Mouse (Mus musculus) liver, adult 2 months (tissue): ENCODE data around the gene Smim4. TPM values are rescaled to one million over a fixed set of nuclear protein-coding genes. Genes with fewer than 3 reads are reported as not detected.

Source experiments
- DNase-seq: peaks from one replicate; pipeline ENCODE4 v3.0.0-alpha.2; 2011; ENCODE audit warnings: low read depth, low spot score; ENCODE audit errors: extremely low read depth
- H3K27ac ChIP-seq: fragments of 200-500 bp; replicated peaks from 2 replicates; pipeline ENCODE4 v1.5.1; 2012; ENCODE audit warnings: low read depth, mild to moderate bottlenecking, control low read depth, inconsistent platforms, low read length; ENCODE audit not compliant: insufficient read depth
- H3K27me3 ChIP-seq: fragments of 200-500 bp; 2 replicates; pipeline ENCODE4 v1.6.1; 2012; ENCODE audit warnings: mild to moderate bottlenecking, moderate library complexity, low read length, inconsistent platforms; ENCODE audit not compliant: control insufficient read depth, insufficient read depth
- H3K36me3 ChIP-seq: fragments of 200-500 bp; 2 replicates; pipeline ENCODE4 v1.6.1; 2012; ENCODE audit warnings: low read length, inconsistent platforms; ENCODE audit not compliant: control insufficient read depth, insufficient read depth
- H3K4me1 ChIP-seq: fragments of 200-500 bp; 2 replicates; pipeline ENCODE4 v1.6.1; 2011; ENCODE audit warnings: low read length; ENCODE audit not compliant: control insufficient read depth, insufficient read depth
- H3K4me3 ChIP-seq: fragments of 200-500 bp; 2 replicates; pipeline ENCODE4 v1.5.1; 2011; ENCODE audit warnings: low read depth, mild to moderate bottlenecking, control low read depth, low read length, moderate library complexity; ENCODE audit not compliant: insufficient read depth
- H3K79me2 ChIP-seq: fragments of 200-500 bp; 2 replicates; pipeline ENCODE4 v1.6.1; 2012; ENCODE audit warnings: inconsistent platforms, mild to moderate bottlenecking, low read length, moderate library complexity; ENCODE audit not compliant: control insufficient read depth, insufficient read depth
- H3K9ac ChIP-seq: fragments of 200-500 bp; 2 replicates; pipeline ENCODE4 v1.6.1; 2012; ENCODE audit warnings: low read depth, mild to moderate bottlenecking, control low read depth, inconsistent platforms, low read length
- CTCF ChIP-seq: fragments of 200-500 bp; IDR thresholded peaks from 2 replicates; pipeline ENCODE4 v1.5.1; 2011; ENCODE audit warnings: low read depth, low read length, control low read depth
- POLR2A ChIP-seq: fragments of 200-500 bp; IDR thresholded peaks from 2 replicates; pipeline ENCODE4 v1.6.1; 2011; ENCODE audit warnings: low read length, control low read depth; ENCODE audit not compliant: insufficient read depth; ENCODE audit errors: extremely low read depth
- WGBS: fragments of 180-500 bp; shearing (Covaris S2); methylation state at CpG from one replicate; pipeline ENCODE4 v1.1.7; 2018; 5-methylcytosine and 5-hydroxymethylcytosine counted together
- polyA plus RNA-seq: library from polyadenylated mRNA; depleted of rRNA; stranded (reverse); fragments of >200 nt; gene quantifications from 2 replicates; pipeline ENCODE4 v1.2.3, GENCODE M21; 2012
- total RNA-seq: library from RNA; depleted of rRNA; stranded (reverse); fragments of >200 nt; gene quantifications from 2 replicates; pipeline ENCODE4 v1.2.3, GENCODE M21; 2014

Smim4 gene
- total and polyA plus RNA-seq, 2 experiments, result 35.3 to 65.1 TPM

DNA sequence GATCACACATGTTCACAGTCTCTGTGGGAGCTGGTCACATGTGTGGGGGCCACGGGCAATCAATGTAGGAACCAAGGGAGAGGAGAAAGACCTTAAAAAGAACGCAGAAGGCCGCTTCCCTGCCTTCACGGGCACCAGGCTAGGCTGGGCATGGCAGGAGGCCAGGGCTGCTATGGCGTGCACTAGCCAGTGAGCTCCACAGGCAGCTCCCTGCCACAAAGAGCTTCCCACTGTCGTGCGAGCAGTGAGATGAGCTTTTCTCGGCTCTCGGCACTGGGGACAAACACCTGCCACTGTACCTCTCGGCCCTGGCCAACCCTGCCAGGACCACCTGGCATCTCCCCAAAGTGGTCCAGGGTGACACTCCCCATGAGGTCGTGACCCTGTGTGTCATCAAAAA, 42.6 kb upstream of the Smim4 start:
- no peak for TF ChIP-seq POLR2A
- TF ChIP-seq CTCF, result no peak
- Histone ChIP-seq H3K27ac (no peak overlapping the region), H3K36me3 (peaks cover 30% of the 10 kb centered on the region; the same call in 1 of the 2 replicates), H3K27me3 (no peaks in the 10 kb centered on the region), H3K4me3 (no peak overlapping the region), H3K9ac (no peak overlapping the region), H3K4me1 (peaks cover 3% of the 10 kb centered on the region; the same call in 1 of the 2 replicates), H3K79me2 (no peaks in the 10 kb centered on the region)
- no peak for DNase-seq
- WGBS, result 81% methylated on average over 11 of the region's 11 CpGs

DNA sequence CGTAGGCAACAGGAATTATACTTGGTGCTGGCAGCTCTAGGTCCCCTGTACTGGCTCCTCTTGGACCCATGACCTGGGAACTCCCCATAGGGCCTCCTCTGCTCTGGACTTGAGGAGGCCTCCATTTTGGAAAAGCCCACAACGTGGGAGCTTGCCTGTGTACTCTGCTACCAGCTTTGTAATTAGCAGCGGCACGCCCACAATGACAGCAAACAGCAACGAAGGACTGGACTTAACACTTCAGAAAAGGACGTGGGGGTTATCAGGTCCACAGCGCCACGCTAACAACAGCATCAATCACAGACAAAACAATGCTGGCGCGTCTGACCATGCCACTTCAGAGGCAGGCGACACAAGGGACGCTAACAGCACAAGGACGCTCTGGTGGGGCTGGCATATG, 42.2 kb upstream of the Smim4 start:
- Histone ChIP-seq H3K36me3 (peaks cover 28% of the 10 kb centered on the region; the same call in 1 of the 2 replicates), H3K4me1 (peaks cover 3% of the 10 kb centered on the region; the same call in 1 of the 2 replicates), H3K9ac (no peak overlapping the region), H3K27ac (no peak overlapping the region), H3K27me3 (no peaks in the 10 kb centered on the region), H3K4me3 (no peak overlapping the region), H3K79me2 (no peaks in the 10 kb centered on the region)
- DNase-seq, result no peak
- TF ChIP-seq POLR2A (no peak), CTCF (no peak)
- WGBS, result 77% methylated on average over 13 of the region's 13 CpGs

DNA sequence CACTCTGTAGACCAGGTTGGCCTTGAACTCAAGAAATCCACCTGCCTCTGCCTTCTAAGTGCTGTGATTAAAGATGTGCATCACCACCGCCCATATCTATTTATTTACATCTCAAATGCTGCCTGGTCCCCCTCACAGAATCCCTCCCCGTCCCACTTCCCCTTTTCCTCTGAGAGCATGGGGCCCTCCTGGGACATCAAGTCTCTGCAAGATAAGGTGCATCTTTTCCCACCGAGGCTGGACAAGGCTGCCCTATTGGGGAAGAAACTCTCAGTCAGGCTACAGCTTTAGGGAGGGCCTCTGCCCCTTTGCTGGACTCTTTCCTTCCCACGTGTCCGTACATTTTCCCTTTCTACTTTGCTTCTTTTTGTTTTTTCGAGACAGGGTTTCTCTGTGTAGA, 40.8 kb upstream of the Smim4 start:
- no peak overlapping the region for H3K4me3 ChIP-seq
- H3K9ac ChIP-seq, result no peak overlapping the region
- H3K4me1 ChIP-seq, result peaks cover 3% of the 10 kb centered on the region
- no peaks in the 10 kb centered on the region for H3K27me3 ChIP-seq
- no peaks in the 10 kb centered on the region for H3K79me2 ChIP-seq
- no peak for DNase-seq
- no peak for TF ChIP-seq POLR2A
- TF ChIP-seq CTCF, result no peak
- WGBS, result 84% methylated on average over 6 of the region's 6 CpGs
- H3K36me3 ChIP-seq, result peaks cover 18% of the 10 kb centered on the region; the same call in 1 of the 2 replicates
- H3K27ac ChIP-seq, result no peak overlapping the region

DNA sequence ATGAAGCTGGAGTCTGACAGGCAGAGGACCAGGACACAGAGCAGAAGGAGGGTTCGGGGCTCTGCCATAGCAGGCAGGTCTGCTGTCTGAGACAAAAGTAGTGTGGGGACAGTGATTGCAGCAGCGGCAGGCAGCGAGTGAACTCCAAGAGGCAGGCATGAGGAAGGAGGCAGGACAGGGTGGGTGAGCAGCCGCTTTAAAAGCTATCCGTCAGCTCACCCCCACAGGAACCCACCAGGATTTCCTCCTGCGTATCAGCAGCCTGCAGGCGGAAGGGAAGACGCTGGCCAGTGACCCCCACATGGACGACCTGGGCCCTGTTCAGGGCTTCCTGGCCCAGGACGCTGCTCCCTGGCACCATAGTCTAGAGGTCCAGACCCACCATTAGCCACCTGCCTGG, 39.7 kb upstream of the Smim4 start, which contains the start of gene Stab1:
TSS of gene Stab1 (minus strand) at position 217 of the 400 bp plus-strand sequence.
- Histone ChIP-seq H3K9ac (peak within 1 kb of the TSS; percentile 62), H3K4me3 (peak within 1 kb of the TSS; percentile 69), H3K27me3 (no peaks in the 10 kb centered on the region), H3K27ac (peak within 1 kb of the TSS; percentile 45), H3K36me3 (peaks cover 16% of the 10 kb centered on the region; the same call in 1 of the 2 replicates), H3K79me2 (no peaks in the 10 kb centered on the region), H3K4me1 (peaks cover 3% of the 10 kb centered on the region)
- 64% methylated on average over 10 of the region's 10 CpGs for WGBS
- no peak for DNase-seq
- peak; percentile 45; the same call in 1 of the 2 replicates for TF ChIP-seq POLR2A
- no peak for TF ChIP-seq CTCF

DNA sequence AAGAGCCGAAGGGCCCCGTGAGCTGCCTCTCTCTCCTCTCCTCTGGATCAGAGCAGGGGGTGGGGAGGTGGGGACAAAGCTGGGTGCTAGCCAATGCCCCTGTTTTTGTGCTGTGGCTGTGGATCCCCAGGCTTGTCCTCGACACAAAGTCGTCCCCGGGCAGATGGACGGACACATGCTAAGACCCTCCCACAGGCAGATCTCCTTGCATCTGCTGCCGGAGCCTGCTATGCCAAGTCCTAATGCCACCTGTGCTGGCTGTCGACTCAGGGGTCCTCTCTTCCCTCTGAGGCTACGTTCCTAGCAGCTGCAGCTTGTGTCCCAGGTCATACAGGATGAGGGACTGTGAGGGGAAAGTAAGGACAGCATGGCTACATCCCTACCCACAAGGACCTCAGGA, 38.1 kb upstream of the Smim4 start:
- peak overlapping the region; percentile 69 for H3K4me3 ChIP-seq
- H3K36me3 ChIP-seq, result peaks cover 6% of the 10 kb centered on the region; the same call in 1 of the 2 replicates
- H3K79me2 ChIP-seq, result no peaks in the 10 kb centered on the region
- 68% methylated on average over 9 of the region's 9 CpGs for WGBS
- no peaks in the 10 kb centered on the region for H3K27me3 ChIP-seq
- TF ChIP-seq POLR2A (no peak), CTCF (no peak)
- H3K9ac ChIP-seq, result peak overlapping the region; percentile 62
- no peaks in the 10 kb centered on the region; the same call in 1 of the 2 replicates for H3K4me1 ChIP-seq
- 0 out of 2 replicates have a peak overlapping the region, but pooled peaks have one; percentile 11 for H3K27ac ChIP-seq
- no peak for DNase-seq

DNA sequence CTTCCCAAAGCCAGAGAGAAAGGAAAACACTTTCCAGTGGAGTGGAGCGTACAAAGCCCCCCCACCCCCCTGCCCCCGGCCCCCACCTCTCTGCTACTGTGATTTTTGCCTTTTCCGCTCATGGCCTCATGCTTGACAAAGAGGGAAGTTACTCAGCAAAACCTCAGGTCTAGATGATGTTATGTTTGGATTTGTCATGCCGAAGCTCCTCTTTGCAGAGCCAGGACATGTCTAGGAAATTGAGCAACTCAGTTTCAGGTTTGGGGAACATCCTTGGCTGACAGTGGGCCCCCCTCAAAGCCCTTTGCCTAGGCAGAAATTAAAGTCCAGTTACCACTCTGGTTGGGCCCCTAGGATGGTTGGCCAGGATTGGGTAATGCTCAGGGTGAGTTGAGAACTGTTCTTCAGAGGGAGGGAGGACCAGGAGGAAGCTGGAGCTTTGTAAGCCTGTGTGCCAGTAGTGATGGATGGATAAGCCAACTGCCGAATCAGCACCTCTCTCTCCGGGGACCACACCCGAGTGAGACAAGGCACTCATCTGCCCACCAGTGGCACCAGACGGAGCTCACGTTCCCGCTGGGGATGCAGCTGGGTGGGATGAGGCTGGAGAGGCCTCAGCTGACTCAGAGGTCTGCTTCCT, 37.4 kb upstream of the Smim4 start:
- Histone ChIP-seq H3K27ac (no peak overlapping the region), H3K4me3 (peak overlapping the region; percentile 69), H3K36me3 (no peaks in the 10 kb centered on the region), H3K79me2 (no peaks in the 10 kb centered on the region), H3K27me3 (no peaks in the 10 kb centered on the region), H3K4me1 (no peaks in the 10 kb centered on the region; the same call in 1 of the 2 replicates), H3K9ac (peak overlapping the region; percentile 62)
- WGBS, result 64% methylated on average over 10 of the region's 10 CpGs
- DNase-seq, result no peak
- TF ChIP-seq CTCF (no peak), POLR2A (no peak)
